Mouse (Mus musculus) c-Kit-positive CD71-positive TER-119-negative erythroid progenitor cells, embryonic 14.5 days (primary cell): ENCODE measurements around the gene 4833420G17Rik.
"Not testable (repeated sequence)": the region's sequence is repeated elsewhere in the genome, so short reads cannot be mapped to it uniquely, and the experiment has no call there.

Experiments used
- DNase-seq: peaks from one replicate; pipeline ENCODE4 v3.0.0-alpha.2; 2013; ENCODE audit warnings: low read depth

The 4833420G17Rik gene

GRCm38 (mm10) chr13:119462596-119463560 is at the start of gene 4833420G17Rik:
Gene 4833420G17Rik, plus strand, starts transcription at chr13:119462768.
- DNase-seq: peak; percentile 89

GRCm38 (mm10) chr13:119413026-119413425 is 49.5 kb upstream of the 4833420G17Rik start:
- DNase-seq: no peak

GRCm38 (mm10) chr13:119418479-119418878 is 44.1 kb upstream of the 4833420G17Rik start:
- no peak for DNase-seq

- peak; percentile 21 for DNase-seq
These were observed 32.4 kb upstream of the 4833420G17Rik start for GRCm38 (mm10) chr13:119430164-119430563.

- no peak for DNase-seq
These were observed 30.5 kb upstream of the 4833420G17Rik start for GRCm38 (mm10) chr13:119432041-119432440.

- no peak for DNase-seq
These were observed 28.2 kb upstream of the 4833420G17Rik start for GRCm38 (mm10) chr13:119434359-119434758.

GRCm38 (mm10) chr13:119442244-119442643 is 20.3 kb upstream of the 4833420G17Rik start:
- peak; percentile 27 for DNase-seq

GRCm38 (mm10) chr13:119453563-119453962 is 9.0 kb upstream of the 4833420G17Rik start:
- no peak for DNase-seq

GRCm38 (mm10) chr13:119455082-119455481 is 7.5 kb upstream of the 4833420G17Rik start:
- DNase-seq: no peak

GRCm38 (mm10) chr13:119456342-119456741 is 6.2 kb upstream of the 4833420G17Rik start:
- DNase-seq: no peak

GRCm38 (mm10) chr13:119461900-119462595 is 520 bp upstream of the 4833420G17Rik start:
- peak; percentile 1 for DNase-seq

- no peak for DNase-seq
These were observed 14.1 kb downstream of the 4833420G17Rik start for GRCm38 (mm10) chr13:119476631-119477030.

- DNase-seq: no peak
These were observed 15.2 kb downstream of the 4833420G17Rik start for GRCm38 (mm10) chr13:119477789-119478188.

- peak; percentile 3 for DNase-seq
These were observed 24.8 kb downstream of the 4833420G17Rik start for GRCm38 (mm10) chr13:119487354-119487753.

GRCm38 (mm10) chr13:119487880-119488580 is 25.5 kb downstream of the 4833420G17Rik start, which contains the start of the genes Tmem267 and 3110070M22Rik:
Gene Tmem267, plus strand, starts transcription at chr13:119488039.
Gene 3110070M22Rik, minus strand, starts transcription at chr13:119488383.
- peak; percentile 70 for DNase-seq

- DNase-seq: not testable (repeated sequence)
These were observed 29.5 kb downstream of the 4833420G17Rik start for GRCm38 (mm10) chr13:119492083-119492482.

GRCm38 (mm10) chr13:119494938-119495337 is 32.4 kb downstream of the 4833420G17Rik start:
- not testable (repeated sequence) for DNase-seq
